Mouse (Mus musculus) erythroblast, embryonic 14.5 days (primary cell): Measurements from ENCODE around the gene Utrn.

Source experiments
- GATA1 ChIP-seq: IDR thresholded peaks from 2 replicates; pipeline ENCODE4 v1.6.1; 2012; ENCODE audit warnings: low read length, inconsistent platforms, mixed read lengths
- TAL1 ChIP-seq: IDR thresholded peaks from 3 replicates; pipeline ENCODE4 v1.6.1; 2012; ENCODE audit warnings: low read length, inconsistent platforms, mixed read lengths

- TF ChIP-seq TAL1 (no peak), GATA1 (no peak)
These were observed 408.2 kb downstream of the Utrn start for GRCm38 (mm10) chr10:12460945-12461344.
